Mouse (Mus musculus): ENCODE data around the gene Fam214b. TPM values are rescaled to one million over a fixed set of nuclear protein-coding genes. Genes with fewer than 3 reads are reported as not detected.
A peak's percentile ranks its signal among the peaks of the same experiment; 100 is the strongest.
"Not testable (repeated sequence)": the region's sequence is repeated elsewhere in the genome, so short reads cannot be mapped to it uniquely, and the experiment has no call there.

Fam214b gene
- total RNA-seq, 2 experiments from 2014 or later: 26.1 to 30.0 TPM

- intact Hi-C loops (cut with DNase I): no loop called here
- no peak for DNase-seq
These were observed 33.9 kb downstream of the Fam214b start for GRCm38 (mm10) chr4:43012091-43012490.

GRCm38 (mm10) chr4:43010161-43011038 is 35.6 kb downstream of the Fam214b start, which contains the start of gene Fancg:
Fancg (minus strand) TSS chr4:43010506.
- intact Hi-C loops (cut with DNase I): no loop called here
- peak; percentile 79 to 90 for DNase-seq

GRCm38 (mm10) chr4:43005765-43006164 is 40.3 kb downstream of the Fam214b start:
- no peak for DNase-seq
- intact Hi-C loops (cut with DNase I): loop anchor here (1.0 kb wide), 1 partner anchor 20 kb away; the partner anchor contains the start of gene Pigo

GRCm38 (mm10) chr4:43004951-43005350 is 41.1 kb downstream of the Fam214b start:
- DNase-seq: no peak
- intact Hi-C loops (cut with DNase I): no loop called here

GRCm38 (mm10) chr4:43002756-43003439 is 43.1 kb downstream of the Fam214b start:
- intact Hi-C loops (cut with DNase I): no loop called here
- DNase-seq: no peak

GRCm38 (mm10) chr4:43001272-43001671 is 44.7 kb downstream of the Fam214b start:
- DNase-seq: no peak
- intact Hi-C loops (cut with DNase I): no loop called here

GRCm38 (mm10) chr4:43000141-43000986 is 45.7 kb downstream of the Fam214b start, which contains the start of gene Vcp:
Vcp (minus strand) TSS chr4:43000507.
- DNase-seq: peak; percentile 97
- intact Hi-C loops (cut with DNase I): not testable (repeated sequence)

- intact Hi-C loops (cut with DNase I): no loop called here
- DNase-seq: peak; percentile 72 to 80
These were observed 46.4 kb downstream of the Fam214b start for GRCm38 (mm10) chr4:42999451-43000140.

GRCm38 (mm10) chr4:42998022-42998421 is 48.0 kb downstream of the Fam214b start:
- no peak for DNase-seq

GRCm38 (mm10) chr4:42988296-42988695 is 57.7 kb downstream of the Fam214b start:
- no peak for DNase-seq
- intact Hi-C loops (cut with DNase I): no loop called here

More at GRCm38 (mm10) chr4:42998022-42998421, 48.0 kb downstream of the Fam214b start:
- intact Hi-C loops (cut with DNase I): no loop called here

Other genes with a start within 250 kb of the Fam214b start
- gene Fam205a1, start 192.3 kb downstream of the Fam214b start, total RNA-seq (2021): under 1 TPM in 1 of 2 experiments, not detected in 1; 0.08 TPM
- gene Gm12394, start 189.4 kb downstream of the Fam214b start, total RNA-seq (2021): not detected
- 1 to 10 TPM; 6.2 to 9.6 TPM for gene Fam205c, start 172.0 kb downstream of the Fam214b start, total RNA-seq (2021)
- gene Phf24, start 129.6 kb downstream of the Fam214b start, total RNA-seq (2021): 1 to 10 TPM; 5.6 to 8.0 TPM
- gene Dnajb5, start 96.4 kb downstream of the Fam214b start, total RNA-seq (2021): 10 to 100 TPM; 70.6 to 92.4 TPM
- gene 1700022I11Rik, start 76.6 kb downstream of the Fam214b start, total RNA-seq (2021): not detected
- gene Vcp, start 45.7 kb downstream of the Fam214b start, total RNA-seq (2021): 100 to 1,000 TPM; 264 to 265 TPM
- 1 to 10 TPM; 2.6 to 3.2 TPM for gene Fancg, start 35.7 kb downstream of the Fam214b start, total RNA-seq (2021)
- 10 to 100 TPM; 20.1 to 23.2 TPM for gene Pigo, start 20.4 kb downstream of the Fam214b start, total RNA-seq (2021)
- gene Stoml2, start 14.5 kb downstream of the Fam214b start, total RNA-seq (2021): 100 to 1,000 TPM; 108 to 115 TPM
- gene Unc13b, start 12.7 kb upstream of the Fam214b start, total RNA-seq (2021): 10 to 100 TPM; 12.9 to 13.5 TPM
- gene Atp8b5, start 220.9 kb upstream of the Fam214b start, total RNA-seq (2021): under 1 TPM in 1 of 2 experiments, not detected in 1; 0.05 TPM